Mouse (Mus musculus): ENCODE measurements around the gene 1520401A03Rik.

1520401A03Rik gene

DNA sequence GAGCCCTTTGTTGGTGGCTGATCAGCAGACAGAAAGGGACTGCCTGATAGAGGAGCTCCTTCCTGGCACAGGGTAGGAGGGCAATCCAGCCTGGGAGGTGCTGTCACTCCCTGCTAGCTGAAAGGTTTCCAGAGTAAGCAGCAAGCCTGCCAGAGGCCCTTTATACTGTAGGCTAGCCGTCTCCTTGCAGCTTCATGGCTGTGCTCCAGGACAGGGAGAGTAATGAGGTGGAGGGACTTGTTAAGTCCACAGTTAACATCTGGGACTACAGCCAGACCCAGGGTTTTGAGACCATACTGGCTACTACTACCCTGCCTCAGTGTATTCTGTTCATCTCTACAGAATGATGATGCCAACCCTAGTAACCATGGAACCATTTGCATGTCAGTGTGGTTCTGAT lies 11.8 kb upstream of the 1520401A03Rik start:
- no peak for TF ChIP-seq GATA4 (IDR thresholded peaks at IDR 0.05; ENCODE audit: insufficient replicate concordance, low read length)

DNA sequence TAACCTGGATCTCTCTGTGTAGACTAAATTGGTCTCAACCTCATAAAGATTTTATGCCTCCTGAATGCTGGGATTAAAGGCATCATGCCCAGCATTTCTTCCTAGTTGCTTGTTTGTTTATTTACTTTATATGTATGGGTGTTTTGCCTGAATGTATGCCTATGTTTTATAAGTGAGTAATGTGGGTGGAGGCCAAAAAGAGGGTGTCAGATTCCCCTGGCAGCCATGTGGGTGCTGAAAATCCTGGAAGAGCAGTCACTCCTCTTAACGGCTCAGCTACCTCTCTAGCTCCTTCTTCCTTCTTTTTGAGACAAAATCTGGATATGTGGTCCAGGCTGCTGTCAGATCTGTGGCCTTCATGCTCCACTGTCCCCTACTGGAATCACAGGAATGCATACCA lies 7.9 kb upstream of the 1520401A03Rik start:
- no peak for TF ChIP-seq GATA4 (IDR thresholded peaks at IDR 0.05; ENCODE audit: insufficient replicate concordance, low read length)

GRCm38 (mm10) chr17:23726758-23727142 lies 4.2 kb upstream of the 1520401A03Rik start:
- TF ChIP-seq GATA4 (IDR thresholded peaks at IDR 0.05; ENCODE audit: insufficient replicate concordance, low read length) = no peak

GRCm38 (mm10) chr17:23725999-23726757 lies 3.6 kb upstream of the 1520401A03Rik start, which contains the start of gene Pkmyt1:
Pkmyt1 (plus strand) TSS chr17:23726336.
- TF ChIP-seq GATA4 (IDR thresholded peaks at IDR 0.05; ENCODE audit: insufficient replicate concordance, low read length) = no peak

DNA sequence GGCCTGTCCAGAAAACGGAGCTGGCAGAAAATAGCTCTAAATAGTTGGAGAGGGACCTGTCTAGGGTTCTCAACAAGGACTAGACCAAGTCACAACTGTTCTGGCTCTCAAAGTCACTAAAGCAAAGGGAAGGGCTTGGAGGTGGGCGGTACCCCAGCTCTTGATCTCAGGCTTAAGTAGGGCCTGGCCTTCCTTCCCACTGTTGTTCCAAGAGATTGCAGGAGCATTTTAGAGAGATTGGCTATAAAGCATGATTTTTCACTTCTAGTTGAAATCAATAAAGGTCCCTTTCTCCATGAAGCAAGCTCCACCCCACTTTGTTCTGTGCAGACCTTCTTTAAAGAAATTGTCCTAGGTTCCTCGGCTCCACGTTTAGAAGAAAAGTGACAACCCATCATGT lies 2.9 kb upstream of the 1520401A03Rik start:
- TF ChIP-seq GATA4 (IDR thresholded peaks at IDR 0.05; ENCODE audit: insufficient replicate concordance, low read length) = no peak

DNA sequence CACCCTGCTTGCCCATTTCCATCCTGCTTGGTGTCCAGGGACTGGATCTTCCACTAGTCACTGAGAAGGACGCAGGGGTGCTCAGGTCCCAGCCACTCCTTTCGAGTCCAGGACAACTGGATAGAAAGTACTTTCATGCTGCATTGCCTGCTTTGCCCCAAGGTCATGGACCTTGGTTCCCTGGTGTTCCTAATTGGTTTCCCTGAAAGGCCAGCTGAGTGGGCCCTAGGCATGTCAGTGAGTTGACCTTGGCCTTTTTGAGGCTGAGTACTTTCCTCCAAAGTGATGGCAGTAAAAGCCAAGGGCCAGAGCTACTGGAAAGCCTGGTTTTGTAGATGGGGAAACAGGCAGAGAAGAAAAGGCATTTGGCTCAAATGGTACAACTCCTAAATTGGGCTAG lies 697 bp downstream of the 1520401A03Rik start:
- no peak for TF ChIP-seq GATA4 (IDR thresholded peaks at IDR 0.05; ENCODE audit: insufficient replicate concordance, low read length)

DNA sequence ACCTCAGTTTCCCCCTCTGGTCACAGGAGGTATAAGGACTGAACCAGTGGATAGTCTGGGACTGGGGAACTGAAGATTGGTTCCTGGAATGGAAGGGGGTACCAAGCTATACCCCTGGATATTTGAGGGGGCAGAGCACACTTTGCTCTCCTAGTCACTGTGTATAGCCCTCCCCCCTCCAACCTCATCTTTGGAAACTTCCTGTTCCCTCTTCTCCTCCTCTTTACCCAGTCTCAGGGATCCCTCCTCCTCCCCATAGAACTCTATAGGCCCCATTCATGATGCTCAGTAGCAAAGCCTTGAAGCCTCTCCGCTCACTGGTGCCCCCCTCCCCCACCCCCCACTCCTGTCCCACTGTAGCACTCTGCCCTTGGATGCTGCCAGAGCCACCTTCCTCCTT lies 3.1 kb downstream of the 1520401A03Rik start:
- no peak for TF ChIP-seq GATA4 (IDR thresholded peaks at IDR 0.05; ENCODE audit: insufficient replicate concordance, low read length)

- no peak for TF ChIP-seq GATA4 (IDR thresholded peaks at IDR 0.05; ENCODE audit: insufficient replicate concordance, low read length)
Measured at GRCm38 (mm10) chr17:23717003-23717402, 5.6 kb downstream of the 1520401A03Rik start.

DNA sequence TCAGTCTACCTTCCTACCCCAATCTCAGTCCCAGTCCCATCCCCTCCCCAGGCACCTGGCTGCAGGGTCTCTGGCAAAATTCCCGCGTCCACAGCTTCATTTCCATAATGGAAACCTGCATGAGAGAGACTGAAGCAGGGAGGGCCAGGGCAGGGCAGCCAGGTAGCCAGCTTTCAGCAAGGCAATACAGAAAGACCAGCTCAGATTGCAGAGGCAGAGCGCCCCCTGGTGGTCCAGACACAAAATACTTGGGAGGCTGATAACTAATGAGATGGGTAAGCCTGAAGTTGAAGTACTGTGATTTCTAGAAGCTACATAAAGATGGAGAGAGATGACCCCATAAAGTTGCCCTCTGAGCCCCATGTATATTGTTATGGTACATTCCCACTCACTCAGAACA lies 16.4 kb downstream of the 1520401A03Rik start:
- no peak; the same call in 1 of the 2 replicates for TF ChIP-seq GATA4 (IDR thresholded peaks at IDR 0.05; ENCODE audit: insufficient replicate concordance, low read length)

DNA sequence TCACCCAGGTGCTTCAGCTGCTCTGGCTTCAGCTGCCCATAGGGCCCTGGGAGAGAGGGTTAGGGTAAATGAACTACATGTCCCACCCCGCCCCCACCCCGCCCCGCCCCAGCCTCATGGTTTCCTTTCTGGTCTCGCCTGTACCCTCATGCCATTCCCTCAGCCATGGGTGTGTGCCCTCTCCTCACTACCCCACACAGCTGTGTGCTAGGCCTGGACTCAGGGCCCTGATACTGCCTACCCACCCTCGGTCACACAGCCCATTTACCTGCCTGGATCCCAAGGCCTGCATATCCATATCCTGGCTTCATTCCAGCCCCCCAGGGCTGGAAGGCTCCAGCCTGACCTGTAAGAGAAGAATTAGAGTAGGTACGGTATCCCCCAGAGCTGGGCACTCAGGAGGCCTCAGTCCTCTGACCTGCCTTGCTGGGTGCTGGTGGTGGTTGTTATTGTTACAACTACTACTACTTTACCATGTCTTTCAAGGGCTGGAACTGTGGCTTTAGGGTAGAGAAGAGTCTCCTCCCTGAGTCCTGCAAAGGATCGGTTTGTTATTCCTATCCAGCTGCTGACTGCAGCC lies 17.0 kb downstream of the 1520401A03Rik start:
- no peak for TF ChIP-seq GATA4 (IDR thresholded peaks at IDR 0.05; ENCODE audit: insufficient replicate concordance, low read length)

GRCm38 (mm10) chr17:23704741-23705140 lies 17.8 kb downstream of the 1520401A03Rik start:
- TF ChIP-seq GATA4 (IDR thresholded peaks at IDR 0.05; ENCODE audit: insufficient replicate concordance, low read length) = no peak

DNA sequence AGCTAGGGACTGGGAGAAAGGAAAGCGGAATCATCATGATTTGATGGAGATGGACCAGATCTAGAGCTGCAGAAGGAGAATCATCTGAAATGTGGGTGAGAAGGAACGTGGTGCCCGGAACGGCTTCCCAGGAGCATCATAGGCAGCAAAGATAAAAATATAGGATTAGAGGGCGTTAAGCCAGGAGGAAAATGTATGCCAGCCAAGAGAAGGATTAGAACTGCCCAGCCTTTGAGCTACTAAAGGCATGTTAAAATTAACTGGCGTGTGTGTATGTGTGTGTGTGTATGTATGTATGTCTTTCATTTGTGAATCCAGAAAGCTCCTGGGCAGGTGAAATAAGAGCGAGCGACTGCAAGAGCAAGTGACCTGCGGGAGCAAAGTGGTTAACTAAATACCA lies 19.3 kb downstream of the 1520401A03Rik start:
- TF ChIP-seq GATA4 (IDR thresholded peaks at IDR 0.05; ENCODE audit: insufficient replicate concordance, low read length) = no peak

DNA sequence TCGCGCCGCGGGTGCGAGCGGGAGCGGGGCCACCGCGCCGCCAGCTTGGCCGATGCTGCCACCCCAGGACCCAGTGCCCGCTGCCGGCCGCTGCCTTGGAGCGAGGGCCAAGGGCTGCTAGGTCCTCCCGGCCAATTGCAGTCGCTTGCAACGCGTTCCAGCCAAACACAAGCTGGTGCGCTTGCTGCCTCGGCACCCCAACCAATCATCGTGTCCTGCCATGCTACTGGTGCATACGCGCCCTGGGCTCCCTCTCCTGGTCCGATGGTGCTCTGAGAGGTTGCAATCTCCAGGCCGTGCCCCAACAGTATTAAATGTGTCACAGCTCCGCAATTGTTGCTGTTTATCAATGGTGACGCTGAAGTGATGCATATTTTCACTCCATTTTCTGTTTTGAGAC lies 22.5 kb downstream of the 1520401A03Rik start:
- no peak for TF ChIP-seq GATA4 (IDR thresholded peaks at IDR 0.05; ENCODE audit: insufficient replicate concordance, low read length)

GRCm38 (mm10) chr17:23699131-23700077 lies 23.2 kb downstream of the 1520401A03Rik start:
- no peak for TF ChIP-seq GATA4 (IDR thresholded peaks at IDR 0.05; ENCODE audit: insufficient replicate concordance, low read length)

DNA sequence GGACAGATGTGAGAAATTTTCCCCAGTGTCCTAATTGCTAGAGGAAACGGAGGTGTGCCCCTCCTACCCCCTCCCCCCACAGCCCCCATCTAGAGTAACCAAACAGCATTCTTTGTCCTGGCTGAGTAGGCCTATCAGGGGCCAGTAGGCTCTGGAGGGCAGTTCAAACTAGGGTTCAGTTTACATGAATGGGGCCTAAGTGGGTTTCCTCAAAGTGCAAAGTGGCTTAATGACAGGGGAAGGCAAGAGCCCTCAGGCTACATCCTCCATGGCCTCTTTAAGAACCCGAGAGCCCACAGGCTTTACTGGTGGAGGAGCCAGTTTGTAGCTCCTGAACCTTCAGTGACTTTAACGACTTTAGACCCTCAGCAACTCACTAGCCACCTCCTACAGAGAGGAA lies 26.8 kb downstream of the 1520401A03Rik start:
- no peak for TF ChIP-seq GATA4 (IDR thresholded peaks at IDR 0.05; ENCODE audit: insufficient replicate concordance, low read length)

DNA sequence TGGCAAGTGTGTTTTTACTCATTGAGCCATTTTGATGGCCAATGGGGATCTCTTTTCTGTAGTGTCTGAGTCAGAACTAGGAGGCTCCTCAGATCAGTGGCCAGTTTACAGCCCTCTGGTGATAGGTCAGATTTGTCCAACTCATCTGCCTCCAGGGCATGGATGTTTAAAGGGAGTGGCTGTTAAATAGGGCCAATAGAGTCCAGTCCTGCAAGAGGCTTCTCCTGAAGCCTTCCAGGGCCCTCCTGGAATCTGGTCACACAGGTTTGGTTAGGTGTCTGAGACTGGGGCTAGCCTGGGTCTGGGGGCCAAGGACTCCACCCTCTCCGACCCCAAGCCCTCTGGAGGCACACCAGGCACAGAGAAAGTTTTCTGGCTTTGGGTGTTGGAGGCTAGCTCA lies 28.1 kb downstream of the 1520401A03Rik start:
- no peak for TF ChIP-seq GATA4 (IDR thresholded peaks at IDR 0.05; ENCODE audit: insufficient replicate concordance, low read length)
